Mouse (Mus musculus) liver, embryonic 12.5 days (tissue): ENCODE measurements around the gene Tmem45b. TPM values are rescaled to one million over a fixed set of nuclear protein-coding genes. Genes with fewer than 3 reads are reported as not detected.
"Not testable (repeated sequence)": the region's sequence is repeated elsewhere in the genome, so short reads cannot be mapped to it uniquely, and the experiment has no call there.

ENCODE experiments used
- ATAC-seq: fragments of 200-750 bp; cut with Nextera tagmentation; 2 replicates; pipeline ENCODE4 v1.8.0; 2017; ENCODE audit warnings: moderate number of reproducible peaks, mild to moderate bottlenecking, moderate library complexity
- H3K27ac ChIP-seq: fragments of 300-500 bp; sonication (generic); 2 replicates; pipeline ENCODE4 v1.5.1; 2016; ENCODE audit warnings: mild to moderate bottlenecking
- H3K27me3 ChIP-seq: fragments of 300-500 bp; sonication (generic); replicated peaks from 2 replicates; pipeline ENCODE4 v1.6.1; 2016; ENCODE audit warnings: mild to moderate bottlenecking, moderate library complexity
- H3K36me3 ChIP-seq: fragments of 300-500 bp; sonication (generic); 2 replicates; pipeline ENCODE4 v1.6.1; 2016; ENCODE audit warnings: mild to moderate bottlenecking, moderate library complexity
- H3K4me1 ChIP-seq: fragments of 300-500 bp; sonication (generic); 2 replicates; pipeline ENCODE4 v1.6.1; 2016
- H3K4me2 ChIP-seq: fragments of 300-500 bp; sonication (generic); 2 replicates; pipeline ENCODE4 v1.6.1; 2016; ENCODE audit warnings: mild to moderate bottlenecking, moderate library complexity
- H3K4me3 ChIP-seq: fragments of 300-500 bp; sonication (generic); 2 replicates; pipeline ENCODE4 v1.5.1; 2016; ENCODE audit warnings: mild to moderate bottlenecking, moderate library complexity
- H3K9ac ChIP-seq: fragments of 300-500 bp; sonication (generic); 2 replicates; pipeline ENCODE4 v1.6.1; 2016; ENCODE audit warnings: mild to moderate bottlenecking, moderate library complexity
- H3K9me3 ChIP-seq: fragments of 300-500 bp; sonication (generic); replicated peaks from 2 replicates; pipeline ENCODE4 v1.6.1; 2016; ENCODE audit warnings: mild to moderate bottlenecking, moderate library complexity
- WGBS: fragments of 180-500 bp; shearing (Covaris S2); methylation state at CpG from one replicate; pipeline ENCODE4 v1.1.7; 2016; ENCODE audit not compliant: insufficient replicate concordance; 5-methylcytosine and 5-hydroxymethylcytosine counted together
- polyA plus RNA-seq: library from polyadenylated mRNA; unstranded; fragments of >200 nt; fragmentation: Nextera tagmentation; extraction: Ambion mirVana; gene quantifications from 2 replicates; pipeline ENCODE4 v1.2.1, GENCODE M21; 2016

The Tmem45b gene
- not detected in 2 replicates for polyA plus RNA-seq

DNA sequence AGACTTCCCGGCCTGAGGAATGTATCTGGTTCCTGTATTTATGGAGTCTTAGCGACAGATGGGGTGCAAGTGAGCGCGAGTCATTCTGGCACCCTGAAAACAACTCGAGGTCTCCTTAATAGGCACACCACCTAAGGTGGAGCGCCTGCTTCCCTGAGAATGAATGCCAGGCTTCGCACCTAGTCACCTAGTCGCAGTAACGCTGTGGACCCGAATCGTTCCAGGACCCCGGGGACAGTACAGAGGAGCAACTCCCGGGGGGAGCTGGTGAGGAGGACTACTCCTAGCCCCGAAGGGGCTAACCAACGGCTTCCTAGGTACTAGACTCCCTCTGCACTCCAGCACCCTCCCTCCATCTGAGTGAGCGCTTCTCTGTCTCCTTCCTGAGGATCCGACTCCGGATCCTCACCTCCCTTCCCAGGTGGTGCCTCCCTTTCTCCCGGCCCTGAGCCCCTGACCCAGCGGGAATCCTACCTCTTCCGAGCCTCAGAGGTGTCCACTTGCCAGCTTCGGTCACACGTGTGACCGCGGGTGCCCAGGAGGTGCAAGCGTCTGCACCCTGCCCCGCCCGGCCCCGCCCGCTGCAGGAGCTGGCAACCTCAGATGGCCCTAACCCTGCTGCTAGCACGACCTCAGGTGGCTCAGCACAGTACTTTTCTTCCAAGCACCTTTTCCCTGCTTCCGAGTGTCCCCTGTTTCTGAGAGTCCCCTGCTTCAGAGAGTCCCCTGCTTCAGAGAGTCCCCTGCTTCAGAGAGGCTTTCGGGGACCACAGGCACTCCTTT, at the start of gene Tmem45b:
TSS of gene Tmem45b (minus strand) at position 771 of the 783 bp plus-strand sequence.
- H3K27ac ChIP-seq: no peak within 1 kb of the TSS
- H3K36me3 ChIP-seq: no peaks in the 10 kb centered on the region
- H3K4me1 ChIP-seq: no peaks in the 10 kb centered on the region
- peak within 1 kb of the TSS; percentile 32 for H3K4me2 ChIP-seq
- H3K4me3 ChIP-seq: no peak within 1 kb of the TSS
- peaks cover 33% of the 10 kb centered on the region for H3K27me3 ChIP-seq
- no peaks in the 10 kb centered on the region for H3K9me3 ChIP-seq
- H3K9ac ChIP-seq: no peak within 1 kb of the TSS
- ATAC-seq: no peak
- 5% methylated on average over 33 of the region's 33 CpGs for WGBS

DNA sequence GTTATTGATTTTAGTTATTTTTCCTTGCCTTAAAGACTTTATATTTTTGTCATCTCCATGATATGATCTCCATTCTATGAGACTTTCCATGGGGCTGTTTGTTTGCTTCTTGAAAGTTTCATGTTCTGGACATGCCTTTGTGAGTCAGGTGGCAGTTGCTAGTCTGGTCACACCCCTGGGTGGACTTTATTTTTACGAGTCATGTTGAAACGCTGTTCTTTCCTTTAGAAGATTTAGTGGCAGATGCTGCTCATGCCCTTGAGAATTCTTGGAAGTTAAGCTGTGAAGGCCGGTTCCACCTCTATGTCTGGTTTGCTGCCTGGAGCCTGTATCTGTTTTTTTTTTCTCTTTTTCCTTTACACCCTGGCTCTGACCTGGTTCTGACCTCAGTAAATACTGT, 43.9 kb upstream of the Tmem45b start:
- H3K4me2 ChIP-seq: no peak overlapping the region
- no peaks in the 10 kb centered on the region for H3K36me3 ChIP-seq
- 68% methylated on average over 3 of the region's 3 CpGs for WGBS
- no peak for ATAC-seq
- H3K9me3 ChIP-seq: no peaks in the 10 kb centered on the region
- no peaks in the 10 kb centered on the region for H3K27me3 ChIP-seq
- no peak overlapping the region for H3K27ac ChIP-seq
- no peak overlapping the region for H3K9ac ChIP-seq
- H3K4me3 ChIP-seq: no peak overlapping the region
- no peaks in the 10 kb centered on the region for H3K4me1 ChIP-seq

DNA sequence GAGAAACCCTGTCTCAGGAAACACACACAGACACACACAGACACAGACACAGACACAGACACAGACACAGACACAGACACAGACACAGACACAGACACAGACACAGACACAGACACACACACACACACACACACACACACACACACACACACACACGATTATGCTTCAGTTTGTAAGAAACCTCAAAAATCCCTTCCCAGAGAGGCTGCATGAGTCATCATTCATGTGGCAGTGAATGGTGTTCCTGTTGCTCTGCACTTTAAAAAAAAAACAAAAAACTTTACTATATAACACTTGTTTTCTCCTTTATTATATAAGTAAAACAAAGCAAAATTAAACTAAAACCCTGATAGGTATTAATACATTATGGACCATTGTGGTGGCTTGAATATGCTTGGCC, 37.0 kb upstream of the Tmem45b start:
- H3K4me3 ChIP-seq, H3K27me3 ChIP-seq, ATAC-seq, H3K9ac ChIP-seq, H3K27ac ChIP-seq, H3K4me2 ChIP-seq, H3K9me3 ChIP-seq, H3K4me1 ChIP-seq, H3K36me3 ChIP-seq: not testable (repeated sequence)
- 42% methylated on average over 1 of the region's 1 CpGs for WGBS

DNA sequence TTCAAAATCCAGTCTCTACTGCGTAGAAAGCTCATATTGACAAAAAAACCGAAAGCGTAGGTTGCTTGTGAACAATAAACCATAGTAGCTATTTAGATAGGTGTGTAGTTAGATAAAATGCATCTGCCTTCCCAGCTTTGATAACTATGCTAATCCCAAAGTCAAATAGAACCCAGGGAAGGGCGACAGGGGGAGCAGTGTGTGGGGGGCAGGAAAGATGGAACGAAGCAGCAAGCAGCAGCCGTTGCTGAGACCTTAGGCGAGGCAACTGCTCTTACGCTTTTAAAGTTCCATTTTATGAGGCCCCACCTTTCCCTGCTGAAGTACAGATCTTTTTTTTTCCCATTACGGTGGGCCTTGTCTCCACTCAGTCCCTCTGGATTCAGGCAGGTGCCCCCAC, 1.1 kb downstream of the Tmem45b start:
- WGBS: 48% methylated on average over 9 of the region's 9 CpGs
- no peak for ATAC-seq
- Histone ChIP-seq H3K4me3 (no peak overlapping the region), H3K9me3 (no peaks in the 10 kb centered on the region), H3K36me3 (no peaks in the 10 kb centered on the region), H3K4me1 (no peaks in the 10 kb centered on the region), H3K27me3 (peaks cover 33% of the 10 kb centered on the region), H3K27ac (no peak overlapping the region), H3K9ac (no peak overlapping the region), H3K4me2 (peak overlapping the region; percentile 32)

DNA sequence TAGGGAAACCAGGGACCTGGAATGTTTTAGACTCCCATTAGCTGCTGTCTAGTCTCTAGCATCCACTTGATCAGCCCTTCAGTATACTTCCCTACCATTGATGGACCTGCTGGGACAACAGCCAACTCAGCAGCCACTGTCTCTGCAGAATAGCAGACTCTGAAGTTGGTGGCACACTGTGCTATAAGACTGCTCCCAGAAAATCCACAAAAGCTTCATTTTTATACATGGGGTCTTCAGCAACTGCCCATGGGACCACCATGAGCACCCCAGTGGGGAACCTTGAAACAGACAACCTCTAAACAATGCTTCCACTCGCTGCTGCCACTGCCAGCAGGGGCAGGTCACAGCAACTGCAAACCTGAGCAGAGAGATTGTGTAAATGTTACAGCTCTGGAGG, 9.9 kb downstream of the Tmem45b start:
- no peak overlapping the region for H3K4me3 ChIP-seq
- no peaks in the 10 kb centered on the region for H3K36me3 ChIP-seq
- H3K27me3 ChIP-seq: no peaks in the 10 kb centered on the region
- H3K9me3 ChIP-seq: no peaks in the 10 kb centered on the region
- WGBS: 27% methylated on average over 1 of the region's 1 CpGs
- no peak overlapping the region for H3K9ac ChIP-seq
- H3K27ac ChIP-seq: no peak overlapping the region
- H3K4me1 ChIP-seq: no peaks in the 10 kb centered on the region
- no peak for ATAC-seq
- no peak overlapping the region for H3K4me2 ChIP-seq

DNA sequence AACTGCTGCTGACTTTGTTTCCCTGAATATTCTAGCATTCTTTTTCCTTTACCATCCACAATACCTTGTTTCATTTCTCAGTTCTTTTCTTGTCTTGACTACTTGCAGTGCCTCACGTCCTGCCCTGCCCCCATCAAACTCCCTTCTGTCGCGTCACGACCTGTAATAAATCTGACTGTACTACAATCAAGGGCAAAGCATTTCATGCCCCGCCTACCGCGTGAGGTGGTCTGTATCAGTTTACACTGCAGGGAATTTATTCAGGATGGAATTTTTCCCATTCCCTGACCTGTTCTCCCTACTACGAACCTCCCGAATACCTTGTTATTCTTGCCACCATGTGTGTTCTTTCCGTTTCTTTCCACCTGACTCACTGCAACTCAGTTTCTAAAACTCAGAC, 12.1 kb downstream of the Tmem45b start:
- Histone ChIP-seq H3K4me3 (no peak overlapping the region), H3K36me3 (no peaks in the 10 kb centered on the region), H3K27me3 (no peaks in the 10 kb centered on the region), H3K9me3 (no peaks in the 10 kb centered on the region), H3K4me2 (no peak overlapping the region), H3K9ac (no peak overlapping the region), H3K4me1 (no peaks in the 10 kb centered on the region), H3K27ac (no peak overlapping the region)
- 67% methylated on average over 10 of the region's 10 CpGs for WGBS
- ATAC-seq: no peak

DNA sequence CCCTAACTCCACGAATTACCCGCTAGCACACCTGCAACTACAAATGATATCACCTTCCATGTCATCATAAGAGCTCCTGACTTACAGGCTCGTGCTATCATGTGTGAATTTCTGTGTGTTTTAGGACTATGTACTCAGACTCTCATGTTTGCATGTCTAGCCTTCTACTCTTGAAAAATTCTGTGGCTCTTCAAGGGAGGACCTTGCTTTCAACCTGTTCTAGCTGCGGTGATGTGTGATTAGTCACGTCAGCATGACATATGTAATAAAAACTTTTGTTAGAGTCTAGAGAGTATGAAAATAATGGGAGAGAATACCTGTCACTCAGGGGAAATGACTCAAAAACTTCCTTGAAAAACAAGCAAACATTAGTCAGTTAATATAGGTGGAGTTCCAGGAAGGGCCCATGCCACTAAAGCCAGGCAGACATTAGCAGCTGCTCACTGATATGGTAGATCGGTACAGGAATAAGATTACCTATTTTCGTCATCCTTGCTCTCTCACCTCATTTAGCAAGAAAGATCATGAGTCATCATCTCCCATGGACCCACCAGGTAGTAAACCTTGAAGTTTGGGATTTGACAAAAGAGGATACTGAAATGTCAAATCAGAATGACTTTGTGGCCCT, 15.0 kb downstream of the Tmem45b start:
- H3K4me1 ChIP-seq: no peaks in the 10 kb centered on the region
- ATAC-seq: no peak
- no peak overlapping the region for H3K9ac ChIP-seq
- H3K36me3 ChIP-seq: no peaks in the 10 kb centered on the region
- H3K4me3 ChIP-seq: no peak overlapping the region
- H3K9me3 ChIP-seq: no peaks in the 10 kb centered on the region
- no peaks in the 10 kb centered on the region for H3K27me3 ChIP-seq
- WGBS: 69% methylated on average over 7 of the region's 7 CpGs
- H3K4me2 ChIP-seq: no peak overlapping the region
- H3K27ac ChIP-seq: no peak overlapping the region

DNA sequence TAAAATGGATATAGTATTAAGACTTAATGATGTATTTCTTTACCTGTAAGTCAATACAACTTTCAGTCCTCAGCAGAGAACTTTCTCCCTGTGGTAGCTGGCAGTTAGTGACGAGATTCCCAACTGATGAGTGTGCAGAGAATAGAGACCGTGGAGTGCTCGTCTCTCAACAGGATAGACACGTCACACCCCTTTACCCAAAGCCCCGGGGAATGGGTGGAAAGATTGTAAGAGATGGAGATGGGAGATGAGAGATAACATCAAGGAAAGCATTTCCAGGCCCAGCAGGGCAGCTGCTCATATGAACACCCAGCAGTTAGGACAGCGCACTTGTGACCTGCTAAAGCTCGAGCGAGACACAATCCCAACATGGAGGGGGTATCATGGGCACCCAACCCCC, 20.0 kb downstream of the Tmem45b start:
- no peak overlapping the region for H3K9ac ChIP-seq
- no peak overlapping the region for H3K27ac ChIP-seq
- H3K4me2 ChIP-seq: no peak overlapping the region
- H3K27me3 ChIP-seq: no peaks in the 10 kb centered on the region
- ATAC-seq: no peak
- H3K9me3 ChIP-seq: no peaks in the 10 kb centered on the region
- H3K4me1 ChIP-seq: no peaks in the 10 kb centered on the region
- 73% methylated on average over 8 of the region's 8 CpGs for WGBS
- no peak overlapping the region for H3K4me3 ChIP-seq
- no peaks in the 10 kb centered on the region for H3K36me3 ChIP-seq

DNA sequence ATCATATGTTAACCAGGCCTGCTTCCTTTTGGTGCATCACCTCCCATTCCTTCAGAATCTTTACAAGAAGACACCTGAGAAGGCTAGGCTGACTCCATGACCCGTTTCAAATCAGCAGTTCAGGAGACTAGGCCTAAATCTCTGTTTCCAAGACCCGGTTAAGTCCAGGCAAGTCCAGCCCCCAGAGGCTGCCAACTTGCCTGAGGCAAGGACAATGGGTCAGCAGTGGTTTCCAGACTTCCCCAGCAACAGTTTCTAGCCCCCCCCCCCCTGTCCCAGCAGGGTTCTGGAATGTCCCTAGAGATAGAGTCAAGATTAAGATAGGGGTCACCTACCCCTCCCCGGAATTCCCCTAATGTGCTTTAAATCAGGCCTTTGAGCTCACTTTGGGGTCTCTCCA, 22.8 kb downstream of the Tmem45b start:
- ATAC-seq: no peak
- Histone ChIP-seq H3K4me3 (no peak overlapping the region), H3K27me3 (no peaks in the 10 kb centered on the region), H3K4me1 (no peaks in the 10 kb centered on the region), H3K9ac (no peak overlapping the region), H3K36me3 (no peaks in the 10 kb centered on the region), H3K4me2 (no peak overlapping the region), H3K27ac (no peak overlapping the region), H3K9me3 (no peaks in the 10 kb centered on the region)
- 66% methylated on average over 3 of the region's 3 CpGs for WGBS

DNA sequence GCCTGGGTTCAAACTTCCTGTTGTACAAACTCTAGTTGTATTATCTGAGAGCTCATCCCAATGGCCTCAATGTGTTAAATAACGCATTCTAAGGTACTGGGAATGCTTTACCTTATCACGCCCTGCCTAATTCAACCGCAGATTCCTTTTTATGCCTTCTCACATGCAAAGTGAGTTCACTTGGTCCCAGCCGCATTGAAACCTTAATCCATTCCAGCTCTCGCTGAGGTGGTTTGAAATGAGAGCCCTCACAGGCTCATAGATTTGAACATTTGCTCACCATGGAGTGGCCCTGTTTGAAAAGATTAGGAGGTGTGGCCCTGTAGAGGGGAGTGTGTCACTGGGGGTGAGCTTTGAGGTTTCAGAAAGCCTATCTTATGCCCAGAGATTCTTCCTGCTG, 23.9 kb downstream of the Tmem45b start:
- H3K4me2 ChIP-seq: no peak overlapping the region

DNA sequence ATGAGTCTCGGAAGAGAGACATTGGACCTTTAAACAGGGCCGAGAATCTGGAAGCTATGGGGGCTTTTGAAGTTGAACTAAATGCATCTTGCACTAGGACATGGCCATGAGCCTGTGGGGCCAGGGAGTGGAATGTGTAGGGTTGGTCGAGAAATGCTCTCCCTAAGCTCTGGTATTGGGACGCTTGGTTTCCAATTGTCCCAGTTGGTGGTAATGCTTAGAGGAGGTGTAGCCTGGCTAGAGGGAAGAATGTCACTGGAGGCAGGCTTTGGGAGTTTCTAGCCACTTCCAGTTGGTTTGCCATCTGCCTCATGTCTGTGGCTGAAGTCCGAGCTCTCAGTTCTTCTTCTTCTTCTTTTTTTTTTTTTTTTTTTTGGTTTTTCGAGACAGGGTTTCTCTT, 24.9 kb downstream of the Tmem45b start:
- Histone ChIP-seq H3K4me3 (no peak overlapping the region), H3K4me1 (no peaks in the 10 kb centered on the region), H3K9ac (no peak overlapping the region), H3K4me2 (no peak overlapping the region), H3K27ac (no peak overlapping the region), H3K27me3 (no peaks in the 10 kb centered on the region), H3K9me3 (no peaks in the 10 kb centered on the region), H3K36me3 (no peaks in the 10 kb centered on the region)
- ATAC-seq: no peak
- 54% methylated on average over 6 of the region's 6 CpGs for WGBS

More for the DNA sequence above, 23.9 kb downstream of the Tmem45b start:
- Histone ChIP-seq H3K27me3 (no peaks in the 10 kb centered on the region), H3K4me3 (no peak overlapping the region), H3K9me3 (no peaks in the 10 kb centered on the region), H3K9ac (no peak overlapping the region), H3K36me3 (no peaks in the 10 kb centered on the region), H3K27ac (no peak overlapping the region), H3K4me1 (no peaks in the 10 kb centered on the region)
- WGBS: 70% methylated on average over 5 of the region's 5 CpGs
- no peak for ATAC-seq

DNA sequence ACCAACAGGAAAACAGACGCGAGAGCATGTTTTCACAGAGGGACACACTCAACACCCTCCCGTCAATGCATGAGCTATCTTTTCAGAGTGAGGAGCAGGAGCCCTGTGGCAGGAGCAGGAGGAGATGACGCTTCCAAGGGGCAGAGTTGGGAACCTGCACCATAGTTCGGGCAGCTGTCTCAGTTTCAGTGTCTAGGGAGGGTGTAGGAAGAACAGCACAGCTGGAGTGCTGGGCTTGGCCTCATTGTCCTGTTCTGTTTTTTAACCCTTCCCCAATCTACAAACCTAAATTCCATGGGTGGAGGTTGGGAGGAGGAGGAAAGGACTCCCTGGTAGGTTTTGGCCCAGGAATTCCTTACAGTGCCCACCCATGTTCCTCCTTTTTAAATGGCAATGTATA, 25.4 kb downstream of the Tmem45b start:
- ATAC-seq: no peak
- H3K4me1 ChIP-seq: no peaks in the 10 kb centered on the region
- H3K36me3 ChIP-seq: no peaks in the 10 kb centered on the region
- H3K4me3 ChIP-seq: no peak overlapping the region
- no peaks in the 10 kb centered on the region for H3K9me3 ChIP-seq
- no peak overlapping the region for H3K27ac ChIP-seq
- H3K4me2 ChIP-seq: no peak overlapping the region
- 54% methylated on average over 5 of the region's 5 CpGs for WGBS
- no peaks in the 10 kb centered on the region for H3K27me3 ChIP-seq
- no peak overlapping the region for H3K9ac ChIP-seq
